Mouse (Mus musculus): ENCODE measurements at regions not wholly inside any gene's neighbourhood (a gene's known extent, or its start where the extent isn't known, plus 50 kb on each side); places are given as distances from the start of the nearest gene placed in this dataset.

DNA sequence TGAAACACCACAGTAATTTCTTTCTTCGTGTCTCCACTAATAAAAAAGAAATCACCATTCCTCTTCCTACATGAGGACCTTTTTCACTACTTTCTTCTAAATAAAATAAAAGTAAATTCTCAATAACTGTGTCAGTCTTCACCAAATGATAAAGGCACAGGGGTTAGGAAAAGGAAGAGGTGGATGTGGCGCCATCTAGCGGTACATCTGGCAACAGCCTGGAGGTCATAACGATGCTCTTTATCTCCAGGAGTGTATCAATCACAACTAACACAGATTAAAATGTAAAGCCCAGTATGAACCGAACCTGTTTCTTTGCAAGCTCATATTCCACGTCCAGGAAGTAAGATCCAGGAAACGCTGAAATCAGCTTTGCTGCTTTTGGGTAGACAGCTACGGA lies 793.0 kb downstream of the Gm7489 start:
- peak; percentile 3 for DNase-seq
